Mouse (Mus musculus) bone marrow macrophage, adult 2 months (primary cell): ENCODE measurements around the gene Acsl3.

Experiments used
- CTCF ChIP-seq: IDR thresholded peaks from 2 replicates; pipeline ENCODE4 v1.5.1; 2012; ENCODE audit warnings: low read depth, mild to moderate bottlenecking, low read length, moderate library complexity
- POLR2A ChIP-seq: IDR thresholded peaks from 2 replicates; pipeline ENCODE4 v1.6.1; 2012; ENCODE audit warnings: mild to moderate bottlenecking, low read depth, low read length, borderline replicate concordance

DNA sequence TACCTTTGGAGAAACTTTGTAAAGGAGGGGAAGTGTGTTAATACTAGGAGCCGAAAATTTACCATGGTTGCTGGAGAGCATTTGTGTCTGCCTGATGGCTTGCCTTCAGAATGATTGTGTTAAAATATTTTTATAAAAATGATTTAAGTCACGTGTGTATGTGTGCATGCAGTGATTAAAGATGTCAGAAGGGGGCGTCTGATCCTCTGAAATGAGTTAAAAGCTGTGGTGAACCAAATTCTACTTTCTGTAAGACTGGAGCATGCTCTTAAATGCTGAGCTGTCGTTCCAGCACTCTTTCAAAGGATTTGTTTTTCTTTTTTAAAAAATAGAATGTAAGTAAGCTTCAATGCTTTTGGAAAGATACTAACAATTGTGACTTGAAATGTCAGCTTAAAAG is 49.7 kb downstream of the Acsl3 start:
- no peak for TF ChIP-seq CTCF
- no peak for TF ChIP-seq POLR2A
